Mouse (Mus musculus) neural tube, postnatal 0 days (tissue): ENCODE results near the gene Cldn17. TPM values are rescaled to one million over a fixed set of nuclear protein-coding genes. Genes with fewer than 3 reads are reported as not detected.

ENCODE experiments used
- polyA plus RNA-seq: library from polyadenylated mRNA; unstranded; fragments of >200 nt; fragmentation: Nextera tagmentation; extraction: Ambion mirVana; gene quantifications from 2 replicates; pipeline ENCODE4 v1.2.1, GENCODE M21; 2015

Cldn17 gene
- polyA plus RNA-seq: not detected in 2 replicates

DNA sequence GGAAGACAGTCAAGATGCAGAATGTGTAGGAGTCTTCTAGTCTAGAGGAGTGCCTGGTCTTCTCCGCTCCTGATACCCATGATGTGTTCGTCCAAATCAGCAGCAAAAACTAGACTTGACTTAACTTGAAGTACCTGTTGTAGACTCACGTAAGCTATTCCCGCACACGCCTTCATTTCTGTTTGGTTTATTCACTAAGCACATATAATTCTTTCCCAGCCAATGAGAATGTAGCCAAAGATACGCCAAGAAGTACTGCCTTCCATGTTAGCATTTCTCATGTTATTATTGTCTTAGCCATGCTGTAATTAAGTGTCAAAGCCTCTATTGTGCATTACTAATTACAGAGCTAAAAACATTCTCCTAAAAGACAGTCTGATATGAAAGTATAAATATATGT lies at the start of gene Cldn17:
Gene Cldn17, minus strand, starts transcription at position 101 of the 400 bp plus-strand sequence.

Other genes starting within 250 kb of the Cldn17 start
- 31.5 and 33.0 TPM in 2 replicates for gene Grik1, start 216.7 kb downstream of the Cldn17 start, polyA plus RNA-seq
- 0.06 TPM in 1 of 2 replicates, not detected in the other for gene Cldn8, start 56.2 kb upstream of the Cldn17 start, polyA plus RNA-seq
- not detected in 2 replicates for gene Krtap24-1, start 105.3 kb upstream of the Cldn17 start, polyA plus RNA-seq
- not detected in 2 replicates for gene 2310079G19Rik, start 120.7 kb upstream of the Cldn17 start, polyA plus RNA-seq
- gene Krtap26-1, start 140.8 kb upstream of the Cldn17 start, polyA plus RNA-seq: not detected in 2 replicates
- gene Krtap27-1, start 164.7 kb upstream of the Cldn17 start, polyA plus RNA-seq: not detected in 2 replicates
- not detected in 2 replicates for gene 2310061N02Rik, start 201.0 kb upstream of the Cldn17 start, polyA plus RNA-seq
- gene Krtap13-1, start 221.9 kb upstream of the Cldn17 start, polyA plus RNA-seq: not detected in 2 replicates
- gene Krtap13, start 244.7 kb upstream of the Cldn17 start, polyA plus RNA-seq: not detected in 2 replicates